11 mouse cellular contexts compared by ENCODE assay signal in genomic region chr6:121084050-121084480, GRCm38 (mm10). TPM values are rescaled to one million over a fixed set of nuclear protein-coding genes. Genes with fewer than 3 reads are reported as not detected.
A peak's percentile ranks its signal among the peaks of the same experiment; 100 is the strongest.
DNase-seq lines count a peak whose midpoint lies in the region; ATAC-seq and TF ChIP-seq lines count a peak whose summit lies in the region.
"Had no signal": no experiment of that assay in that cellular context is flagged by ENCODE, and none has a peak within 500 bp of the region (broad histone marks: within the 10 kb centered on the region; RNA-seq: fewer than 3 reads in every experiment).

No protein-coding gene starts in this region.

- ATAC-seq in kidney, embryonic 16.5 days (ENCODE audit: low FRiP score, low TSS enrichment) = no peak
- ATAC-seq in granulocyte monocyte progenitor cell, adult 5-6 weeks (replicated peaks; ENCODE audit: poor library complexity, severe bottlenecking) = peak; percentile 85
- ATAC-seq in megakaryocyte progenitor cell, adult 5-6 weeks (replicated peaks; ENCODE audit: poor library complexity) = peak; percentile 64

- H3K4me2 ChIP-seq in kidney, embryonic 16.5 days (replicated peaks; ENCODE audit: low read depth, low read length) = no peak overlapping the region
- H3K4me2 ChIP-seq: limb, embryonic 15.5 days had no signal

- H3K27me3 ChIP-seq in cerebellum, adult 2 months (ENCODE audit: control insufficient read depth, insufficient read depth, low read length) = no peaks in the 10 kb centered on the region
- H3K27me3 ChIP-seq in kidney, embryonic 16.5 days (ENCODE audit: insufficient read depth, low read length) = no peaks in the 10 kb centered on the region
- H3K27me3 ChIP-seq: limb, embryonic 15.5 days had no signal

- TF ChIP-seq CTCF in cerebellum, adult 2 months (IDR thresholded peaks at IDR 0.05; ENCODE audit: borderline replicate concordance, insufficient read depth, low read depth, low read length) = no peak

- H3K9me3 ChIP-seq in kidney, embryonic 16.5 days (ENCODE audit: low read length) = no peaks in the 10 kb centered on the region
- H3K9me3 ChIP-seq: limb, embryonic 15.5 days had no signal

- no peak for DNase-seq in cerebellum, adult 2 months
- DNase-seq in cerebellum, adult 18-20 months = no peak
- no peak for DNase-seq in kidney, postnatal 36 days
- DNase-seq in ovary, postnatal 10 days (ENCODE audit: low spot score) = no peak
- DNase-seq in adrenal gland, postnatal 14 days = no peak
- DNase-seq: kidney, adult 18-20 months; thymus, postnatal 36 days had no signal

- H3K4me1 ChIP-seq in cerebellum, adult 2 months (ENCODE audit: control insufficient read depth, insufficient read depth, low read length) = peaks cover 71% of the 10 kb centered on the region
- peaks cover 49% of the 10 kb centered on the region for H3K4me1 ChIP-seq in kidney, embryonic 16.5 days (ENCODE audit: insufficient read depth, low read length)

- no peak overlapping the region for H3K9ac ChIP-seq in kidney, embryonic 16.5 days (replicated peaks; ENCODE audit: low read length)
- H3K9ac ChIP-seq: limb, embryonic 15.5 days had no signal

- H3K36me3 ChIP-seq in kidney, embryonic 16.5 days (ENCODE audit: insufficient read depth, low read length) = no peaks in the 10 kb centered on the region
- H3K36me3 ChIP-seq: limb, embryonic 15.5 days had no signal

- no peak for TF ChIP-seq POLR2A in cerebellum, adult 2 months (IDR thresholded peaks at IDR 0.05; ENCODE audit: borderline replicate concordance, insufficient read depth, low read length)

- peak overlapping the region; percentile 12; the same call in 1 of the 2 replicates for H3K27ac ChIP-seq in cerebellum, adult 2 months (ENCODE audit: insufficient read depth, low read length)
- peak overlapping the region; percentile 2; the same call in 1 of the 2 replicates for H3K27ac ChIP-seq in kidney, embryonic 16.5 days (ENCODE audit: low read length)
- H3K27ac ChIP-seq: limb, embryonic 15.5 days had no signal

- WGBS in cerebellum, adult 2 months = 68% methylated on average over 6 of the region's 6 CpGs
- WGBS in kidney, embryonic 16.5 days = 58% methylated on average over 6 of the region's 6 CpGs

- no peak overlapping the region for H3K4me3 ChIP-seq in cerebellum, adult 2 months (replicated peaks; ENCODE audit: insufficient read depth, low read depth, low read length)
- no peak overlapping the region for H3K4me3 ChIP-seq in kidney, embryonic 16.5 days (ENCODE audit: low read length)
- H3K4me3 ChIP-seq: limb, embryonic 15.5 days had no signal

RNA-seq across cellular contexts. Expression of gene Mical3, which starts 46.7 kb away (rescaled TPM):
- 75.7 and 82.7 TPM in 2 replicates for polyA plus RNA-seq in cerebellum, adult 2 months (2012; rRNA removed)
- polyA plus RNA-seq in kidney, embryonic 16.5 days (2015; fragmentation: Nextera tagmentation; extraction: Ambion mirVana) = 10.9 and 11.6 TPM in 2 replicates
- total RNA-seq in granulocyte monocyte progenitor cell, adult 5-6 weeks (2014; fragmentation: Nextera tagmentation) = 10.7 and 11.2 TPM in 2 replicates
- total RNA-seq in granulocyte monocyte progenitor cell, adult 5-6 weeks (2017) = 5.6 and 6.4 TPM in 2 replicates
- total RNA-seq in megakaryocyte progenitor cell, adult 5-6 weeks (2015) = 11.3 and 16.1 TPM in 2 replicates
- total RNA-seq in megakaryocyte progenitor cell, adult 5-6 weeks (2017) = 7.4 and 8.3 TPM in 2 replicates
- 56.9 and 59.6 TPM in 2 replicates for total RNA-seq in adrenal gland, postnatal 14 days (2021)
